In genomic region chr19:26746709-26747467, GRCm38 (mm10) we compare ENCODE assay signal across 7 mouse cellular contexts.
DNase-seq lines count a peak whose midpoint lies in the region; ATAC-seq and TF ChIP-seq lines count a peak whose summit lies in the region.

No protein-coding gene starts in this region.

- no peak for TF ChIP-seq POLR2A in small intestine, adult 2 months (IDR thresholded peaks at IDR 0.05; ENCODE audit: low read depth, low read length)

- peak overlapping the region; percentile 86 for H3K4me2 ChIP-seq in lung, embryonic 16.5 days (ENCODE audit: low read depth, low read length)
- H3K4me2 ChIP-seq in forebrain, embryonic 13.5 days: peak overlapping the region; percentile 67
- H3K4me2 ChIP-seq in limb, embryonic 12.5 days: peak overlapping the region; percentile 68

- peaks cover 23% of the 10 kb centered on the region for H3K4me1 ChIP-seq in lung, embryonic 16.5 days (replicated peaks; ENCODE audit: control insufficient read depth, insufficient read depth, low read length)
- peaks cover 29% of the 10 kb centered on the region for H3K4me1 ChIP-seq in forebrain, embryonic 13.5 days
- H3K4me1 ChIP-seq in limb, embryonic 12.5 days (replicated peaks): peaks cover 23% of the 10 kb centered on the region
- no peaks in the 10 kb centered on the region for H3K4me1 ChIP-seq in small intestine, adult 2 months (ENCODE audit: control insufficient read depth, insufficient read depth, insufficient read length, low read length)

- H3K27ac ChIP-seq in lung, embryonic 16.5 days (ENCODE audit: low read length): peak overlapping the region; percentile 100
- H3K27ac ChIP-seq in forebrain, embryonic 13.5 days: peak overlapping the region; percentile 100
- H3K27ac ChIP-seq in limb, embryonic 12.5 days: peak overlapping the region; percentile 99
- H3K27ac ChIP-seq in small intestine, adult 2 months (ENCODE audit: insufficient read depth, low read depth, low read length): peak overlapping the region; percentile 33; the same call in 1 of the 2 replicates

- no peaks in the 10 kb centered on the region for H3K9me3 ChIP-seq in lung, embryonic 16.5 days (ENCODE audit: control insufficient read depth, low read length)
- no peaks in the 10 kb centered on the region for H3K9me3 ChIP-seq in forebrain, embryonic 13.5 days (replicated peaks)
- H3K9me3 ChIP-seq in limb, embryonic 12.5 days: no peaks in the 10 kb centered on the region

- DNase-seq in lung, adult 18-20 months: no peak
- DNase-seq in right cerebral cortex, adult 2 months (ENCODE audit: low spot score in 2 of 2): no peak

- ATAC-seq in lung, embryonic 16.5 days (ENCODE audit: low read depth): no peak
- peak; percentile 34 for ATAC-seq in forebrain, embryonic 13.5 days
- no peak for ATAC-seq in limb, embryonic 12.5 days (ENCODE audit: insufficient number of reproducible peaks, insufficient read depth, low FRiP score, low TSS enrichment, low read depth)
- ATAC-seq in megakaryocyte progenitor cell, adult 5-6 weeks (replicated peaks; ENCODE audit: poor library complexity): no peak

- peak overlapping the region; percentile 63 for H3K4me3 ChIP-seq in lung, embryonic 16.5 days (ENCODE audit: low read length)
- peak overlapping the region; percentile 47 for H3K4me3 ChIP-seq in forebrain, embryonic 13.5 days
- H3K4me3 ChIP-seq in limb, embryonic 12.5 days (replicated peaks): peak overlapping the region; percentile 49
- H3K4me3 ChIP-seq in small intestine, adult 2 months (ENCODE audit: low read depth, low read length): no peak overlapping the region

- H3K9ac ChIP-seq in lung, embryonic 16.5 days (ENCODE audit: low read length): peak overlapping the region; percentile 76
- peak overlapping the region; percentile 78 for H3K9ac ChIP-seq in forebrain, embryonic 13.5 days
- H3K9ac ChIP-seq in limb, embryonic 12.5 days (replicated peaks): peak overlapping the region; percentile 57

- no peaks in the 10 kb centered on the region for H3K27me3 ChIP-seq in lung, embryonic 16.5 days (ENCODE audit: control insufficient read depth, insufficient read depth, low read depth, low read length)
- no peaks in the 10 kb centered on the region for H3K27me3 ChIP-seq in forebrain, embryonic 13.5 days
- no peaks in the 10 kb centered on the region for H3K27me3 ChIP-seq in limb, embryonic 12.5 days
- H3K27me3 ChIP-seq in small intestine, adult 2 months (ENCODE audit: control insufficient read depth, insufficient read depth, low read length): no peaks in the 10 kb centered on the region

- peaks cover 2% of the 10 kb centered on the region; the same call in 1 of the 2 replicates for H3K36me3 ChIP-seq in lung, embryonic 16.5 days (ENCODE audit: control insufficient read depth, insufficient read depth, low read length)
- H3K36me3 ChIP-seq in forebrain, embryonic 13.5 days (ENCODE audit: poor library complexity, severe bottlenecking): no peaks in the 10 kb centered on the region
- 0 out of 2 replicates have a peak, but pooled peaks cover 9% of the 10 kb centered on the region for H3K36me3 ChIP-seq in limb, embryonic 12.5 days
- no peaks in the 10 kb centered on the region for H3K36me3 ChIP-seq in small intestine, adult 2 months (ENCODE audit: control insufficient read depth, insufficient read depth, low read length)

- WGBS in lung, embryonic 16.5 days: 44% methylated on average over 6 of the region's 6 CpGs
- 49% methylated on average over 6 of the region's 6 CpGs for WGBS in forebrain, embryonic 13.5 days
- WGBS in limb, embryonic 12.5 days: 49% methylated on average over 6 of the region's 6 CpGs
- WGBS in small intestine, adult 2 months: 46% methylated on average over 6 of the region's 6 CpGs

- TF ChIP-seq CTCF in small intestine, adult 2 months (IDR thresholded peaks at IDR 0.05; ENCODE audit: extremely low read depth, insufficient read length, insufficient replicate concordance, low read depth, low read length): no peak

Comparison
In these comparisons a context has a peak if more than half of its experiments do, and no peak if none do; other contexts are left out.
1. H3K27ac ChIP-seq: peak in every context shown above with its lines; median percentile 100 in lung, embryonic 16.5 days; 100 in forebrain, embryonic 13.5 days; 99 in limb, embryonic 12.5 days; 33 in small intestine, adult 2 months.